Mouse (Mus musculus): ENCODE results near the gene Fam120b. TPM values are rescaled to one million over a fixed set of nuclear protein-coding genes. Genes with fewer than 3 reads are reported as not detected.

The Fam120b gene
- polyA plus RNA-seq (2015; fragmentation: Nextera tagmentation; extraction: Ambion mirVana) = 43.0 and 44.5 TPM in 2 replicates

GRCm38 (mm10) chr17:15395997-15396675 is at the start of gene Fam120b:
Gene Fam120b, plus strand, starts transcription at chr17:15396202.
- Histone ChIP-seq H3K4me3 (replicated peaks) (peak within 1 kb of the TSS; percentile 62), H3K9ac (replicated peaks) (peak within 1 kb of the TSS; percentile 73), H3K4me2 (peak within 1 kb of the TSS; percentile 73), H3K4me1 (peaks cover 32% of the 10 kb centered on the region), H3K27me3 (replicated peaks) (peaks cover 6% of the 10 kb centered on the region; the same call in 1 of the 2 replicates), H3K27ac (replicated peaks) (peak within 1 kb of the TSS; percentile 86), H3K36me3 (no peaks in the 10 kb centered on the region), H3K9me3 (replicated peaks) (no peaks in the 10 kb centered on the region)
- ATAC-seq (ENCODE audit: low FRiP score) = peak; percentile 99
- under 1% methylated on average over 31 of the region's 31 CpGs for WGBS

GRCm38 (mm10) chr17:15350152-15350551 is 45.9 kb upstream of the Fam120b start:
- H3K4me2 ChIP-seq = no peak overlapping the region
- no peak overlapping the region for H3K9ac ChIP-seq (replicated peaks)
- no peaks in the 10 kb centered on the region for H3K36me3 ChIP-seq
- no peak for ATAC-seq (ENCODE audit: low FRiP score)
- no peak overlapping the region for H3K4me3 ChIP-seq (replicated peaks)
- no peaks in the 10 kb centered on the region for H3K4me1 ChIP-seq
- H3K27ac ChIP-seq (replicated peaks) = no peak overlapping the region
- WGBS = 59% methylated on average over 2 of the region's 2 CpGs
- H3K27me3 ChIP-seq (replicated peaks) = no peaks in the 10 kb centered on the region
- no peaks in the 10 kb centered on the region for H3K9me3 ChIP-seq (replicated peaks)

- Histone ChIP-seq H3K36me3 (no peaks in the 10 kb centered on the region), H3K4me2 (no peak overlapping the region), H3K27ac (replicated peaks) (no peak overlapping the region), H3K9me3 (replicated peaks) (no peaks in the 10 kb centered on the region), H3K27me3 (replicated peaks) (no peaks in the 10 kb centered on the region), H3K4me3 (replicated peaks) (no peak overlapping the region), H3K4me1 (no peaks in the 10 kb centered on the region), H3K9ac (replicated peaks) (no peak overlapping the region)
- no peak for ATAC-seq (ENCODE audit: low FRiP score)
- 77% methylated on average over 10 of the region's 10 CpGs for WGBS
Observed at GRCm38 (mm10) chr17:15352869-15353610, 43.0 kb upstream of the Fam120b start.

GRCm38 (mm10) chr17:15354006-15354405 is 42.0 kb upstream of the Fam120b start:
- H3K4me1 ChIP-seq = no peaks in the 10 kb centered on the region
- H3K9ac ChIP-seq (replicated peaks) = no peak overlapping the region
- H3K4me2 ChIP-seq = no peak overlapping the region
- no peaks in the 10 kb centered on the region for H3K9me3 ChIP-seq (replicated peaks)
- H3K27ac ChIP-seq (replicated peaks) = no peak overlapping the region
- ATAC-seq (ENCODE audit: low FRiP score) = no peak
- no peaks in the 10 kb centered on the region for H3K36me3 ChIP-seq
- H3K4me3 ChIP-seq (replicated peaks) = no peak overlapping the region
- H3K27me3 ChIP-seq (replicated peaks) = no peaks in the 10 kb centered on the region
- WGBS = 93% methylated on average over 2 of the region's 2 CpGs

GRCm38 (mm10) chr17:15355072-15355471 is 40.9 kb upstream of the Fam120b start:
- WGBS = 85% methylated on average over 3 of the region's 3 CpGs
- no peak for ATAC-seq (ENCODE audit: low FRiP score)
- Histone ChIP-seq H3K9ac (replicated peaks) (no peak overlapping the region), H3K4me1 (no peaks in the 10 kb centered on the region), H3K27ac (replicated peaks) (no peak overlapping the region), H3K9me3 (replicated peaks) (no peaks in the 10 kb centered on the region), H3K27me3 (replicated peaks) (no peaks in the 10 kb centered on the region), H3K4me2 (no peak overlapping the region), H3K36me3 (no peaks in the 10 kb centered on the region), H3K4me3 (replicated peaks) (no peak overlapping the region)

GRCm38 (mm10) chr17:15356526-15356925 is 39.5 kb upstream of the Fam120b start:
- H3K4me1 ChIP-seq = no peaks in the 10 kb centered on the region
- H3K4me2 ChIP-seq = no peak overlapping the region
- 87% methylated on average over 5 of the region's 5 CpGs for WGBS
- H3K4me3 ChIP-seq (replicated peaks) = no peak overlapping the region
- no peaks in the 10 kb centered on the region for H3K27me3 ChIP-seq (replicated peaks)
- H3K9me3 ChIP-seq (replicated peaks) = no peaks in the 10 kb centered on the region
- H3K9ac ChIP-seq (replicated peaks) = no peak overlapping the region
- no peak overlapping the region for H3K27ac ChIP-seq (replicated peaks)
- H3K36me3 ChIP-seq = no peaks in the 10 kb centered on the region
- no peak for ATAC-seq (ENCODE audit: low FRiP score)

- WGBS = 85% methylated on average over 3 of the region's 3 CpGs
- no peaks in the 10 kb centered on the region for H3K27me3 ChIP-seq (replicated peaks)
- no peaks in the 10 kb centered on the region for H3K4me1 ChIP-seq
- no peak overlapping the region for H3K4me2 ChIP-seq
- H3K36me3 ChIP-seq = no peaks in the 10 kb centered on the region
- no peaks in the 10 kb centered on the region for H3K9me3 ChIP-seq (replicated peaks)
- no peak for ATAC-seq (ENCODE audit: low FRiP score)
- H3K4me3 ChIP-seq (replicated peaks) = no peak overlapping the region
- H3K27ac ChIP-seq (replicated peaks) = no peak overlapping the region
- no peak overlapping the region for H3K9ac ChIP-seq (replicated peaks)
Observed at GRCm38 (mm10) chr17:15357071-15357470, 38.9 kb upstream of the Fam120b start.

- no peak overlapping the region for H3K9ac ChIP-seq (replicated peaks)
- no peaks in the 10 kb centered on the region for H3K9me3 ChIP-seq (replicated peaks)
- no peaks in the 10 kb centered on the region for H3K4me1 ChIP-seq
- no peak overlapping the region for H3K27ac ChIP-seq (replicated peaks)
- H3K4me3 ChIP-seq (replicated peaks) = no peak overlapping the region
- WGBS = 74% methylated on average over 3 of the region's 3 CpGs
- no peak for ATAC-seq (ENCODE audit: low FRiP score)
- no peak overlapping the region for H3K4me2 ChIP-seq
- H3K27me3 ChIP-seq (replicated peaks) = no peaks in the 10 kb centered on the region
- peaks cover 20% of the 10 kb centered on the region for H3K36me3 ChIP-seq
Observed at GRCm38 (mm10) chr17:15363656-15364055, 32.3 kb upstream of the Fam120b start.

GRCm38 (mm10) chr17:15365650-15366049 is 30.4 kb upstream of the Fam120b start:
- Histone ChIP-seq H3K9ac (replicated peaks) (no peak overlapping the region), H3K36me3 (peaks cover 40% of the 10 kb centered on the region), H3K27me3 (replicated peaks) (no peaks in the 10 kb centered on the region), H3K27ac (replicated peaks) (no peak overlapping the region), H3K9me3 (replicated peaks) (no peaks in the 10 kb centered on the region), H3K4me3 (replicated peaks) (no peak overlapping the region), H3K4me1 (peaks cover 9% of the 10 kb centered on the region; the same call in 1 of the 2 replicates), H3K4me2 (no peak overlapping the region)
- WGBS = 85% methylated on average over 5 of the region's 5 CpGs
- ATAC-seq (ENCODE audit: low FRiP score) = no peak

GRCm38 (mm10) chr17:15370401-15370800 is 25.6 kb upstream of the Fam120b start:
- Histone ChIP-seq H3K4me1 (peaks cover 42% of the 10 kb centered on the region), H3K4me3 (replicated peaks) (no peak overlapping the region), H3K36me3 (peaks cover 43% of the 10 kb centered on the region), H3K27ac (replicated peaks) (no peak overlapping the region), H3K9ac (replicated peaks) (no peak overlapping the region), H3K27me3 (replicated peaks) (no peaks in the 10 kb centered on the region), H3K9me3 (replicated peaks) (no peaks in the 10 kb centered on the region), H3K4me2 (no peak overlapping the region)
- 92% methylated on average over 14 of the region's 14 CpGs for WGBS
- ATAC-seq (ENCODE audit: low FRiP score) = no peak

- ATAC-seq (ENCODE audit: low FRiP score) = no peak
- Histone ChIP-seq H3K4me1 (peaks cover 49% of the 10 kb centered on the region), H3K4me2 (peak overlapping the region; percentile 82), H3K27me3 (replicated peaks) (no peaks in the 10 kb centered on the region), H3K36me3 (peaks cover 35% of the 10 kb centered on the region), H3K9ac (replicated peaks) (peak overlapping the region; percentile 90), H3K9me3 (replicated peaks) (no peaks in the 10 kb centered on the region), H3K4me3 (replicated peaks) (peak overlapping the region; percentile 84), H3K27ac (replicated peaks) (no peak overlapping the region)
- 18% methylated on average over 17 of the region's 17 CpGs for WGBS
Observed at GRCm38 (mm10) chr17:15371967-15372835, 23.8 kb upstream of the Fam120b start.

Data from neural tube, embryonic 15.5 days (tissue).